In genomic region chr15:14051872-14052271, GRCm38 (mm10) we compare ENCODE assay signal across 7 mouse cellular contexts.
A peak's percentile ranks its signal among the peaks of the same experiment; 100 is the strongest.
DNase-seq lines count a peak whose midpoint lies in the region; ATAC-seq and TF ChIP-seq lines count a peak whose summit lies in the region.

No protein-coding gene starts in this region.

- TF ChIP-seq CTCF in kidney, postnatal 0 days (IDR thresholded peaks at IDR 0.05; ENCODE audit: low read depth) = peak; percentile 68
- TF ChIP-seq CTCF in MEL (IDR thresholded peaks at IDR 0.05 in 2 of 3, conservative IDR thresholded peaks at IDR 0.05 in 1 of 3; ENCODE audit: control insufficient read depth in 1 of 3, insufficient read depth in 1 of 3, low read depth in 2 of 3, low read length in 3 of 3, poor library complexity in 1 of 3, severe bottlenecking in 1 of 3) = peak in 2 of 3 experiments; percentile 10 to 61; a peak in 3 of 6 replicates
- TF ChIP-seq CTCF in cortical plate, adult 2 months (IDR thresholded peaks at IDR 0.05; ENCODE audit: extremely low read depth, insufficient read depth, low read length) = peak; percentile 28; the same call in 1 of the 2 replicates

- no peak for TF ChIP-seq POLR2A in MEL (IDR thresholded peaks at IDR 0.05; ENCODE audit: control insufficient read depth in 1 of 2, insufficient read depth in 1 of 2, low read depth in 1 of 2, low read length in 2 of 2, poor library complexity in 1 of 2)
- no peak for TF ChIP-seq POLR2A in cortical plate, adult 2 months (IDR thresholded peaks at IDR 0.05; ENCODE audit: extremely low read depth, insufficient read depth, low read length)

- H3K27me3 ChIP-seq in kidney, postnatal 0 days (ENCODE audit: insufficient read depth, low read length) = no peaks in the 10 kb centered on the region
- H3K27me3 ChIP-seq in kidney, embryonic 16.5 days (ENCODE audit: insufficient read depth, low read length) = no peaks in the 10 kb centered on the region
- no peaks in the 10 kb centered on the region for H3K27me3 ChIP-seq in MEL (ENCODE audit: control insufficient read depth in 1 of 2, insufficient read depth in 2 of 2, low read length in 2 of 2)

- no peak overlapping the region for H3K27ac ChIP-seq in kidney, postnatal 0 days
- H3K27ac ChIP-seq in kidney, embryonic 16.5 days (ENCODE audit: low read length) = no peak overlapping the region
- H3K27ac ChIP-seq in MEL (ENCODE audit: control insufficient read depth, low read depth, low read length) = no peak overlapping the region
- no peak overlapping the region for H3K27ac ChIP-seq in cortical plate, adult 2 months (ENCODE audit: insufficient read depth, low read length)

- no peak for ATAC-seq in kidney, postnatal 0 days (replicated peaks; ENCODE audit: low FRiP score, low read depth)
- ATAC-seq in kidney, embryonic 16.5 days (ENCODE audit: low FRiP score, low TSS enrichment) = no peak

- peak; percentile 65 for TF ChIP-seq RAD21 in MEL (IDR thresholded peaks at IDR 0.05; ENCODE audit: low read depth, low read length)

- peak; percentile 31 for DNase-seq in kidney, postnatal 0 days (ENCODE audit: low spot score)
- DNase-seq in MEL (ENCODE audit: low read depth, low spot score) = peak; percentile 41
- DNase-seq in left cerebral cortex, adult 18-20 months (ENCODE audit: low spot score in 2 of 2) = peak; percentile 8 to 32
- DNase-seq in urinary bladder, postnatal 25 days (ENCODE audit: low spot score) = no peak
- no peak for DNase-seq in urinary bladder, adult 18-20 months (ENCODE audit: low spot score in 2 of 2)

- no peak overlapping the region for H3K9ac ChIP-seq in kidney, postnatal 0 days (ENCODE audit: low read depth, low read length)
- no peak overlapping the region for H3K9ac ChIP-seq in kidney, embryonic 16.5 days (replicated peaks; ENCODE audit: low read length)
- no peak overlapping the region for H3K9ac ChIP-seq in MEL (ENCODE audit: control insufficient read depth, low read depth, low read length, poor library complexity, severe bottlenecking)

- no peaks in the 10 kb centered on the region for H3K4me1 ChIP-seq in kidney, postnatal 0 days (replicated peaks; ENCODE audit: insufficient read depth, low read length)
- H3K4me1 ChIP-seq in kidney, embryonic 16.5 days (ENCODE audit: insufficient read depth, low read length) = no peaks in the 10 kb centered on the region
- H3K4me1 ChIP-seq in MEL (ENCODE audit: control insufficient read depth in 1 of 2, insufficient read depth in 2 of 2, low read length in 2 of 2) = no peaks in the 10 kb centered on the region
- no peaks in the 10 kb centered on the region for H3K4me1 ChIP-seq in cortical plate, adult 2 months (ENCODE audit: control insufficient read depth, insufficient read depth, low read length)

- no peaks in the 10 kb centered on the region for H3K36me3 ChIP-seq in kidney, postnatal 0 days (ENCODE audit: insufficient read depth, low read length)
- H3K36me3 ChIP-seq in kidney, embryonic 16.5 days (ENCODE audit: insufficient read depth, low read length) = no peaks in the 10 kb centered on the region
- no peaks in the 10 kb centered on the region for H3K36me3 ChIP-seq in MEL (ENCODE audit: control insufficient read depth in 1 of 2, insufficient read depth in 2 of 2, low read length in 2 of 2)

- 62% methylated on average over 3 of the region's 3 CpGs for WGBS in kidney, postnatal 0 days
- WGBS in kidney, embryonic 16.5 days = 66% methylated on average over 3 of the region's 3 CpGs

- no peak overlapping the region for H3K4me2 ChIP-seq in kidney, postnatal 0 days (ENCODE audit: low read length)
- H3K4me2 ChIP-seq in kidney, embryonic 16.5 days (replicated peaks; ENCODE audit: low read depth, low read length) = no peak overlapping the region

- H3K9me3 ChIP-seq in kidney, postnatal 0 days (replicated peaks; ENCODE audit: low read length) = no peaks in the 10 kb centered on the region
- no peaks in the 10 kb centered on the region for H3K9me3 ChIP-seq in kidney, embryonic 16.5 days (ENCODE audit: low read length)
- H3K9me3 ChIP-seq in MEL (replicated peaks; ENCODE audit: insufficient read depth, low read length) = no peaks in the 10 kb centered on the region

- TF ChIP-seq EP300 in MEL (IDR thresholded peaks at IDR 0.05; ENCODE audit: low read depth in 1 of 2, low read length in 2 of 2) = no peak

- no peak overlapping the region for H3K4me3 ChIP-seq in kidney, postnatal 0 days (replicated peaks; ENCODE audit: low read depth, low read length)
- no peak overlapping the region for H3K4me3 ChIP-seq in kidney, embryonic 16.5 days (ENCODE audit: low read length)
- H3K4me3 ChIP-seq in MEL (ENCODE audit: control insufficient read depth in 1 of 2, insufficient read depth in 1 of 2, low read depth in 2 of 2, low read length in 2 of 2) = peak overlapping the region in 1 of 2 experiments; percentile 40; a peak in 2 of 4 replicates
- H3K4me3 ChIP-seq in cortical plate, adult 2 months (ENCODE audit: insufficient read depth, low read length) = no peak overlapping the region

- H3K79me2 ChIP-seq in MEL (ENCODE audit: control insufficient read depth, insufficient read depth, low read length, poor library complexity) = no peaks in the 10 kb centered on the region

TF ChIP-seq in MEL, 35 proteins besides CTCF, POLR2A, EP300 and RAD21:
- TF ChIP-seq NELFE (IDR thresholded peaks at IDR 0.05; ENCODE audit: low read depth, low read length) = no peak
- no peak for TF ChIP-seq GABPA (IDR thresholded peaks at IDR 0.05; ENCODE audit: low read depth, low read length)
- TF ChIP-seq MYB (IDR thresholded peaks at IDR 0.05; ENCODE audit: low read depth, low read length) = no peak
- TF ChIP-seq SMC3 (IDR thresholded peaks at IDR 0.05; ENCODE audit: low read depth, low read length) = peak; percentile 62
- no peak for TF ChIP-seq BHLHE40 (IDR thresholded peaks at IDR 0.05; ENCODE audit: borderline replicate concordance, low read depth, low read length)
- no peak for TF ChIP-seq KAT2A (conservative IDR thresholded peaks at IDR 0.05; ENCODE audit: low read depth, low read length)
- TF ChIP-seq ZC3H11A (IDR thresholded peaks at IDR 0.05; ENCODE audit: low read depth, low read length) = peak; percentile 64
- no peak for TF ChIP-seq CHD2 (IDR thresholded peaks at IDR 0.05; ENCODE audit: low read length)
- TF ChIP-seq SIN3A (IDR thresholded peaks at IDR 0.05; ENCODE audit: low read length) = 0 out of 2 replicates have a peak, but pooled peaks have one; percentile 31
- no peak for TF ChIP-seq TCF12 (IDR thresholded peaks at IDR 0.05; ENCODE audit: low read depth, low read length)

Comparison
In these comparisons a context has a peak if more than half of its experiments do, and no peak if none do; other contexts are left out.
1. DNase-seq: peak in kidney, postnatal 0 days (single experiment), MEL (single experiment) and left cerebral cortex, adult 18-20 months (2 of 2); none in urinary bladder, postnatal 25 days (single experiment) and urinary bladder, adult 18-20 months (0 of 2).
2. Peak in every context shown above with its lines, with median percentiles within 50 percentile points of each other: CTCF ChIP-seq.